Mouse (Mus musculus) kidney, adult 11 months (tissue): Measurements from ENCODE around the gene Ano5.

Experiments used
- DNase-seq: peaks from one replicate; pipeline ENCODE4 v3.0.0; 2022

Gene Ano5

GRCm38 (mm10) chr7:51631171-51631570 is 120.3 kb downstream of the Ano5 start:
- no peak for DNase-seq

- no peak for DNase-seq
Measured at GRCm38 (mm10) chr7:51632543-51633229, 121.9 kb downstream of the Ano5 start.

GRCm38 (mm10) chr7:51633230-51633844 is 122.5 kb downstream of the Ano5 start:
- no peak for DNase-seq
